Mouse (Mus musculus): ENCODE data around the gene Slc4a7. TPM values are rescaled to one million over a fixed set of nuclear protein-coding genes. Genes with fewer than 3 reads are reported as not detected.

The Slc4a7 gene
- polyA plus RNA-seq, 1 experiment, result 18.7 TPM

DNA sequence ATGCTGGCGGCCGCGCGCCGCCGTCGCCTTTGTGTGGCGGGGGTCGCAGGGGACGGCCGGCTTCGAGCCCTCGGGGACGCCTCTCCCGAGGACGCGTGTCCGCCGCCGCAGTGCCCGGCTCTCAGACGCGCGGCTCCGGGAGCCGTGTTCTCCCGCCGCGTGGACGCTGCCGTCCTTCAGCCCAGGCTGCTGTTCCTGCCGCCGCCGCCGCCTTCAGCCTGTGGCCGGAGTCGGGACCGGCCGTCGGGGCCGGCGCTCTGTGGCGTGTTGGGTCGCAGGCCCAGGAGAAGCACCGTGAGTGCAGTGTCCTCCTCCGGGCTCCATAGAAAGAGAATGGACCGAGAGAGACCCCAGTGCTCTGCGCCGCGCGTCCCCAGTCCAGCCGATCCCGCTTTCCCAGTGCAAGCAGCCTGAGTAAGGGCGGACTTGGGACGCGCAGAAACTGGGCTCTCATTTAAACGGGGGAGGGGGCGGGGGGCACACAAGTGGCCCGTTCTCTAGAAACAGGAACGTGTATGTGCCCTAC is 1.3 kb downstream of the Slc4a7 start:
- no peak for TF ChIP-seq CTCF (IDR thresholded peaks at IDR 0.05; ENCODE audit: control insufficient read depth, insufficient read depth, insufficient replicate concordance, low read depth, low read length)
- TF ChIP-seq POLR2A (IDR thresholded peaks at IDR 0.05; ENCODE audit: control insufficient read depth, low read depth, low read length), result peak; percentile 6; the same call in 1 of the 2 replicates
- Histone ChIP-seq H3K4me1 (ENCODE audit: control insufficient read depth, insufficient read depth, low read length) (peaks cover 2% of the 10 kb centered on the region), H3K36me3 (ENCODE audit: control insufficient read depth, insufficient read depth, low read length) (no peaks in the 10 kb centered on the region), H3K4me3 (ENCODE audit: control insufficient read depth, low read depth, low read length) (peak overlapping the region; percentile 97), H3K27me3 (ENCODE audit: control insufficient read depth, insufficient read depth, low read length) (no peaks in the 10 kb centered on the region), H3K27ac (ENCODE audit: control insufficient read depth, insufficient read depth, low read depth, low read length) (peak overlapping the region; percentile 94)

DNA sequence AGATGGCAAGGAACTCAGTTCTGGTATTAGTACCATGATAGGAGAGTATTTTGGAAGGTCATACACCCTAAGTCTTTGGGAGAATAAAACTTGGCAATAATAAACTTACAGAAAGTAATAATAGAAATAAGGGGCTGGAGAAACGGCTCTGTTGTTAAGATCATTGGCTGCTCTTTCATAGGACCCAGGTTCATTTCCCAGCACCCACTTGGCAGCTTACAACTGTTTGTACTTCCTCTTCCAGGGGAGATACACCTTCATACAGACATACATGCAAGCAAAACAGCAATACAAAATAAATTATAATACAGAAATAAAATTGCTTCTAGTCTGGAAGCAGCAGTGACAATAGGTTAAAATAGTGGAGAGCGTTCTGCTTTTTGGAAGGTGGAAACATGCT is 2.6 kb downstream of the Slc4a7 start:
- H3K27ac ChIP-seq (ENCODE audit: control insufficient read depth, insufficient read depth, low read depth, low read length), result no peak overlapping the region
- H3K27me3 ChIP-seq (ENCODE audit: control insufficient read depth, insufficient read depth, low read length), result no peaks in the 10 kb centered on the region
- no peak for TF ChIP-seq CTCF (IDR thresholded peaks at IDR 0.05; ENCODE audit: control insufficient read depth, insufficient read depth, insufficient replicate concordance, low read depth, low read length)
- no peak for TF ChIP-seq POLR2A (IDR thresholded peaks at IDR 0.05; ENCODE audit: control insufficient read depth, low read depth, low read length)
- no peak overlapping the region; the same call in 1 of the 2 replicates for H3K4me3 ChIP-seq (ENCODE audit: control insufficient read depth, low read depth, low read length)
- H3K36me3 ChIP-seq (ENCODE audit: control insufficient read depth, insufficient read depth, low read length), result no peaks in the 10 kb centered on the region
- H3K4me1 ChIP-seq (ENCODE audit: control insufficient read depth, insufficient read depth, low read length), result peaks cover 2% of the 10 kb centered on the region

DNA sequence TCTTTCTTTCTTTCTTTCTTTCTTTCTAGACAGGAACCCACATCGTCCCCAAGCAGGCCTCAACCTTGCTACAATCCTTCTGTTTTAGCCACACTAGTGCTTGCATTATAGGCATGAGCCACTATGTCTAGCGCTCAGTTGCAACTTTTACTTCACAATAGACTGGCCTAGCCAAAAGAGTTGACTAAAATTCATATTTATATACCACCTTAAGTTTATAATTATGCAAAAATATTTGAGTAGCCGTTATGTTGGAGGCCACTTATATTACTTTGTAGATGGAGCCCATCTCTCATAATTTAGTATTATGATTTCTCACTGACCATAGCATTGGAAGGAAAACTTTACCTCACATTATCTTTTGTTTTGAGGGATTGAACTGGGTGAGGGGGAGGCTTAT is 3.0 kb downstream of the Slc4a7 start:
- no peak for TF ChIP-seq POLR2A (IDR thresholded peaks at IDR 0.05; ENCODE audit: control insufficient read depth, low read depth, low read length)
- no peak for TF ChIP-seq CTCF (IDR thresholded peaks at IDR 0.05; ENCODE audit: control insufficient read depth, insufficient read depth, insufficient replicate concordance, low read depth, low read length)
- Histone ChIP-seq H3K27ac (ENCODE audit: control insufficient read depth, insufficient read depth, low read depth, low read length) (no peak overlapping the region), H3K36me3 (ENCODE audit: control insufficient read depth, insufficient read depth, low read length) (no peaks in the 10 kb centered on the region), H3K4me3 (ENCODE audit: control insufficient read depth, low read depth, low read length) (no peak overlapping the region), H3K27me3 (ENCODE audit: control insufficient read depth, insufficient read depth, low read length) (no peaks in the 10 kb centered on the region), H3K4me1 (ENCODE audit: control insufficient read depth, insufficient read depth, low read length) (peaks cover 2% of the 10 kb centered on the region)

DNA sequence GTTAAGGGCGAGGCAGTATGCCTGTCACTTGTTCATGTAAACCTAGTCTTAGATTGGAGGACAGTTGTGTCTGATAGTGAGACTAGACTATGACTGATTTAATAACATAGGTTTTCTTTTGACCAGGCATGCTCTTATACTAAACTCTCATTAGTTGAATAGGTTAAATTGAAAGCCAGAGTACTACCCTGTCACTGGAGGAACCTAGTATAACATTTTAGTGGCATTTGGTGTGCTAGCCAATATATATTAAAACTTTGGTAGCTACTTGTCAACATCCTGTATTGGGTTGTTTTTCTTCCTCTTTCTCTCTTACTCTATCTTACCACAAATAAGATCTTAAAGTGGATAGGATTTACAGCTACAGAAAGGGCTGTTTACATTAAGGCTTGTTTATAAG is 4.3 kb downstream of the Slc4a7 start:
- Histone ChIP-seq H3K27me3 (ENCODE audit: control insufficient read depth, insufficient read depth, low read length) (no peaks in the 10 kb centered on the region), H3K4me1 (ENCODE audit: control insufficient read depth, insufficient read depth, low read length) (peaks cover 2% of the 10 kb centered on the region), H3K36me3 (ENCODE audit: control insufficient read depth, insufficient read depth, low read length) (no peaks in the 10 kb centered on the region), H3K27ac (ENCODE audit: control insufficient read depth, insufficient read depth, low read depth, low read length) (no peak overlapping the region), H3K4me3 (ENCODE audit: control insufficient read depth, low read depth, low read length) (no peak overlapping the region)
- TF ChIP-seq POLR2A (IDR thresholded peaks at IDR 0.05; ENCODE audit: control insufficient read depth, low read depth, low read length) (no peak), CTCF (IDR thresholded peaks at IDR 0.05; ENCODE audit: control insufficient read depth, insufficient read depth, insufficient replicate concordance, low read depth, low read length) (no peak)

DNA sequence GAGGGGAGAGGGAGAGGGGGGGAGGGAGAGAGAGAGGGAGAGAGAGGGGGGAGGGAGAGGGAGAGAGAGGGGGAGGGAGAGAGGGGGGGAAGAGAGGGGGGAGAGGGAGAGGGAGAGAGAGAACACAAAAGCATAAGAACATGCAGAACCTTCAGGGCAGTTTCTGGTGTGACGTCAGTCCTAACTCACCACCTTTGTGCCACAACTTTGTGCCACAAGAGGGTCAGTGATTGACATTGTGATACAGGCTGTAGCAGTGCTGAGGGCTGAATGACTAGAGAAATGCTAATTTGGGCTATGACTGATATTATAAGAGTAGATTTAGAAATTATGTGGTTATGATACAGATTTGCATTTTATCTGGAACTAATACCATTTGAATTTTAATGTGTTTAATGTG is 5.0 kb downstream of the Slc4a7 start:
- H3K36me3 ChIP-seq (ENCODE audit: control insufficient read depth, insufficient read depth, low read length), result no peaks in the 10 kb centered on the region
- TF ChIP-seq CTCF (IDR thresholded peaks at IDR 0.05; ENCODE audit: control insufficient read depth, insufficient read depth, insufficient replicate concordance, low read depth, low read length) (no peak), POLR2A (IDR thresholded peaks at IDR 0.05; ENCODE audit: control insufficient read depth, low read depth, low read length) (no peak)
- H3K27me3 ChIP-seq (ENCODE audit: control insufficient read depth, insufficient read depth, low read length), result no peaks in the 10 kb centered on the region
- H3K4me1 ChIP-seq (ENCODE audit: control insufficient read depth, insufficient read depth, low read length), result peaks cover 2% of the 10 kb centered on the region
- H3K4me3 ChIP-seq (ENCODE audit: control insufficient read depth, low read depth, low read length), result no peak overlapping the region
- H3K27ac ChIP-seq (ENCODE audit: control insufficient read depth, insufficient read depth, low read depth, low read length), result no peak overlapping the region

DNA sequence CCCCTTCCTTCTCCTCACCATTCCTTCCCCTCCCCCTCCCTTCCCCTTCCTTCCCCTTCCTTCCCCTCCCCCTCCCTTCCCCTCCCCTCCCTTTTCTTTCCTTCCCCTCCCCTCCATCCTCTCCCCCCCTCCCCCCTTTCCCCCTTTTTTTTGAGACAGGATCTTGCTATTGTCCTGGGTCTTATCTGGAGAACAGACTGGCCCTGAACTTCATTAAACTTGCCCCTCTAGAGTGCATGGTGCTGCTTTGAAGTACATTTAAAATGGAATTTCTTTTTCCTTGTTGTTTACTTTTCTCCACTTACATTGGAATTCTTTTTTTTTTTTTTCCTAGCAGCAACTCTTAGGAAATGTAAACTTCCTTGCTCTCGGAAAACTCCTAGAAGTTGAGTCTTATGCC is 6.9 kb downstream of the Slc4a7 start:
- Histone ChIP-seq H3K36me3 (ENCODE audit: control insufficient read depth, insufficient read depth, low read length) (no peaks in the 10 kb centered on the region), H3K27me3 (ENCODE audit: control insufficient read depth, insufficient read depth, low read length) (no peaks in the 10 kb centered on the region)
- no peak for TF ChIP-seq CTCF (IDR thresholded peaks at IDR 0.05; ENCODE audit: control insufficient read depth, insufficient read depth, insufficient replicate concordance, low read depth, low read length)
- no peak for TF ChIP-seq POLR2A (IDR thresholded peaks at IDR 0.05; ENCODE audit: control insufficient read depth, low read depth, low read length)

DNA sequence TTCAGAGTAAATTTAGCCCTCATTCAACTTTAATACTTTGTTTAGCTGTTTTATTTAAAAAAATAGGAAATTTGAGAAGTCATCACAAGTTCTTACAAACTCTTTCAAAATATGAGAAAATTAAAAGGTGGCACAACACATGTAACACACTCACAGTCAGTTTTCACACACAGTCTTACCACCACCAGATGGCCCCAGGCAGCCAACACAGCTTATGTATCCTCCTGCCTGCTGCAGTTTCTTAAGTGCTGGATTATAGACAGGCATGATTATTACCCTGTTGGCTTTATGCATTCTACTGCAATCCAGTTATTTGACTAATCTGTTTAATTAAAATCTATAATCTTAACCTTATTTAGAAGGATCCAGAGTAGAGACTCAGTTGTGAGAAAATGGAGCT is 12.1 kb downstream of the Slc4a7 start:
- no peaks in the 10 kb centered on the region for H3K4me1 ChIP-seq (ENCODE audit: control insufficient read depth, insufficient read depth, low read length)
- no peaks in the 10 kb centered on the region for H3K27me3 ChIP-seq (ENCODE audit: control insufficient read depth, insufficient read depth, low read length)
- TF ChIP-seq CTCF (IDR thresholded peaks at IDR 0.05; ENCODE audit: control insufficient read depth, insufficient read depth, insufficient replicate concordance, low read depth, low read length) (no peak), POLR2A (IDR thresholded peaks at IDR 0.05; ENCODE audit: control insufficient read depth, low read depth, low read length) (no peak)
- H3K27ac ChIP-seq (ENCODE audit: control insufficient read depth, insufficient read depth, low read depth, low read length), result no peak overlapping the region
- H3K4me3 ChIP-seq (ENCODE audit: control insufficient read depth, low read depth, low read length), result no peak overlapping the region
- H3K36me3 ChIP-seq (ENCODE audit: control insufficient read depth, insufficient read depth, low read length), result no peaks in the 10 kb centered on the region

More for the DNA sequence above, 6.9 kb downstream of the Slc4a7 start:
- Histone ChIP-seq H3K4me3 (ENCODE audit: control insufficient read depth, low read depth, low read length) (no peak overlapping the region), H3K4me1 (ENCODE audit: control insufficient read depth, insufficient read depth, low read length) (no peaks in the 10 kb centered on the region; the same call in 1 of the 2 replicates), H3K27ac (ENCODE audit: control insufficient read depth, insufficient read depth, low read depth, low read length) (no peak overlapping the region)

DNA sequence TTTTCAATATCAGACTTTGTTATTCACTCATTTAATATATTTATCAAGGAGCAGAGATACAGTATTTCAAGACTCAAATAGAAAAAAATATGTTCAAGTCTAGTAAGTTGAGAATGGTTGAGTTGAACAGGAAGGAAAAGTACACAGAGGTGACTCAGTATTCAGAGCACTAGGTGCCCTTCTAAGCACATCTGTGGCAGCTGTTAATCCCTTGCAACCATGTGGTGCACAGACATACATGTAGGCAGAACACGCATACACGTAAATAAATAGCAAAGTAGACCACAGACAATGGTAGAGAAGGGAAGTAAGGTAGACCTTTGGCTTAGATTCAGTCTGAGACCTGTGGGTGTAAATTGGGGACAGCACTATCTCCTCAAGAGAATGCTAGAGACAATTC is 13.7 kb downstream of the Slc4a7 start:
- TF ChIP-seq CTCF (IDR thresholded peaks at IDR 0.05; ENCODE audit: control insufficient read depth, insufficient read depth, insufficient replicate concordance, low read depth, low read length) (no peak), POLR2A (IDR thresholded peaks at IDR 0.05; ENCODE audit: control insufficient read depth, low read depth, low read length) (no peak)

More for the DNA sequence above, 13.7 kb downstream of the Slc4a7 start:
- no peak overlapping the region for H3K4me3 ChIP-seq (ENCODE audit: control insufficient read depth, low read depth, low read length)
- H3K36me3 ChIP-seq (ENCODE audit: control insufficient read depth, insufficient read depth, low read length), result no peaks in the 10 kb centered on the region
- no peaks in the 10 kb centered on the region for H3K4me1 ChIP-seq (ENCODE audit: control insufficient read depth, insufficient read depth, low read length)
- H3K27ac ChIP-seq (ENCODE audit: control insufficient read depth, insufficient read depth, low read depth, low read length), result no peak overlapping the region
- H3K27me3 ChIP-seq (ENCODE audit: control insufficient read depth, insufficient read depth, low read length), result no peaks in the 10 kb centered on the region
